In genomic region chr1:164550596-164550995, GRCm38 (mm10) we compare ENCODE assay signal across 18 mouse cellular contexts.
DNase-seq lines count a peak whose midpoint lies in the region; ATAC-seq lines count a peak whose summit lies in the region.
"Had no signal": no experiment of that assay in that cellular context is flagged by ENCODE, and none has a peak within 500 bp of the region (broad histone marks: within the 10 kb centered on the region; RNA-seq: fewer than 3 reads in every experiment).

No protein-coding gene starts in this region.

- intact Hi-C loops in left cerebral cortex, postnatal 10 days (cut with DNase I), result no loop called here

- H3K9me3 ChIP-seq in heart, embryonic 12.5 days (replicated peaks), result no peaks in the 10 kb centered on the region
- H3K9me3 ChIP-seq in heart, embryonic 11.5 days (replicated peaks; ENCODE audit: control insufficient read depth, low read length), result no peaks in the 10 kb centered on the region
- no peaks in the 10 kb centered on the region for H3K9me3 ChIP-seq in kidney, embryonic 14.5 days (ENCODE audit: control insufficient read depth, low read length)
- H3K9me3 ChIP-seq: embryonic facial prominence, embryonic 15.5 days; hindbrain, embryonic 10.5 days; midbrain, embryonic 12.5 days had no signal

- H3K4me1 ChIP-seq in heart, embryonic 12.5 days (replicated peaks), result peaks cover 38% of the 10 kb centered on the region
- peaks cover 12% of the 10 kb centered on the region for H3K4me1 ChIP-seq in heart, embryonic 11.5 days (ENCODE audit: control insufficient read depth, insufficient read depth, low read length)
- H3K4me1 ChIP-seq in kidney, embryonic 14.5 days (ENCODE audit: control insufficient read depth, insufficient read depth, low read length), result no peaks in the 10 kb centered on the region
- H3K4me1 ChIP-seq: embryonic facial prominence, embryonic 15.5 days; hindbrain, embryonic 10.5 days; midbrain, embryonic 12.5 days had no signal

- peak; percentile 40 for DNase-seq in kidney, adult 18-20 months
- peak; percentile 54 for DNase-seq in adrenal gland, adult 2 months
- DNase-seq in kidney, postnatal 10 days, result peak; percentile 52
- DNase-seq in left cerebral cortex, postnatal 10 days (ENCODE audit: extremely low spot score in 1 of 2, low spot score in 2 of 2), result no peak
- no peak for DNase-seq in layer of hippocampus, adult 9-11 months
- DNase-seq: cerebellum, postnatal 10 days; gastrocnemius, postnatal 14 days; layer of hippocampus, postnatal 36 days; lung, adult 18-20 months; lung, postnatal 4 days; right cerebral cortex, postnatal 25 days; thymus, postnatal 36 days had no signal

- H3K36me3 ChIP-seq in heart, embryonic 12.5 days, result no peaks in the 10 kb centered on the region
- no peaks in the 10 kb centered on the region for H3K36me3 ChIP-seq in heart, embryonic 11.5 days (ENCODE audit: control insufficient read depth, insufficient read depth, low read length)
- H3K36me3 ChIP-seq in kidney, embryonic 14.5 days (ENCODE audit: control insufficient read depth, insufficient read depth, low read length), result no peaks in the 10 kb centered on the region
- H3K36me3 ChIP-seq: embryonic facial prominence, embryonic 15.5 days; hindbrain, embryonic 10.5 days; midbrain, embryonic 12.5 days had no signal

- ATAC-seq in heart, embryonic 12.5 days (ENCODE audit: insufficient number of reproducible peaks, low FRiP score), result peak; percentile 45; the same call in 1 of the 2 replicates
- no peak for ATAC-seq in heart, embryonic 11.5 days (replicated peaks; ENCODE audit: insufficient number of reproducible peaks, low FRiP score, low TSS enrichment)
- ATAC-seq in kidney, embryonic 14.5 days (ENCODE audit: low FRiP score, low TSS enrichment), result no peak

- no peak overlapping the region for H3K4me2 ChIP-seq in heart, embryonic 12.5 days
- no peak overlapping the region for H3K4me2 ChIP-seq in heart, embryonic 11.5 days
- H3K4me2 ChIP-seq in kidney, embryonic 14.5 days (replicated peaks; ENCODE audit: low read depth, low read length), result no peak overlapping the region
- H3K4me2 ChIP-seq: embryonic facial prominence, embryonic 15.5 days; midbrain, embryonic 12.5 days had no signal

- no peak overlapping the region for H3K4me3 ChIP-seq in heart, embryonic 12.5 days
- no peak overlapping the region for H3K4me3 ChIP-seq in heart, embryonic 11.5 days (ENCODE audit: low read depth, low read length)
- no peak overlapping the region for H3K4me3 ChIP-seq in kidney, embryonic 14.5 days (ENCODE audit: low read length)
- H3K4me3 ChIP-seq: embryonic facial prominence, embryonic 15.5 days; hindbrain, embryonic 10.5 days; midbrain, embryonic 12.5 days had no signal

- 65% methylated on average over 3 of the region's 3 CpGs for WGBS in heart, embryonic 12.5 days
- 58% methylated on average over 3 of the region's 3 CpGs for WGBS in heart, embryonic 11.5 days (ENCODE audit: insufficient replicate concordance)
- WGBS in kidney, embryonic 14.5 days, result 78% methylated on average over 3 of the region's 3 CpGs

- H3K27me3 ChIP-seq in heart, embryonic 12.5 days (replicated peaks), result no peaks in the 10 kb centered on the region
- H3K27me3 ChIP-seq in heart, embryonic 11.5 days (ENCODE audit: control insufficient read depth, insufficient read depth, low read length), result no peaks in the 10 kb centered on the region
- H3K27me3 ChIP-seq in kidney, embryonic 14.5 days (ENCODE audit: control insufficient read depth, insufficient read depth, low read length), result no peaks in the 10 kb centered on the region
- H3K27me3 ChIP-seq: embryonic facial prominence, embryonic 15.5 days; midbrain, embryonic 12.5 days had no signal

- H3K27ac ChIP-seq in heart, embryonic 12.5 days (ENCODE audit: poor library complexity, severe bottlenecking), result peak overlapping the region; percentile 56
- H3K27ac ChIP-seq in heart, embryonic 11.5 days (ENCODE audit: low read depth, low read length), result no peak overlapping the region
- H3K27ac ChIP-seq in kidney, embryonic 14.5 days (ENCODE audit: low read depth, low read length), result no peak overlapping the region
- H3K27ac ChIP-seq: embryonic facial prominence, embryonic 15.5 days; hindbrain, embryonic 10.5 days; midbrain, embryonic 12.5 days had no signal

- no peak overlapping the region for H3K9ac ChIP-seq in heart, embryonic 12.5 days
- H3K9ac ChIP-seq in heart, embryonic 11.5 days (ENCODE audit: low read depth, low read length), result no peak overlapping the region
- H3K9ac ChIP-seq in kidney, embryonic 14.5 days (ENCODE audit: low read depth, low read length), result no peak overlapping the region
- H3K9ac ChIP-seq: embryonic facial prominence, embryonic 15.5 days; midbrain, embryonic 12.5 days had no signal

Comparison
In these comparisons a context has a peak if more than half of its experiments do, and no peak if none do; other contexts are left out.
1. DNase-seq: peak in kidney, adult 18-20 months (single experiment), adrenal gland, adult 2 months (single experiment) and kidney, postnatal 10 days (single experiment); none in left cerebral cortex, postnatal 10 days (0 of 2) and layer of hippocampus, adult 9-11 months (single experiment).